Mouse (Mus musculus) liver, embryonic 13.5 days (tissue): Measurements from ENCODE around the gene Cradd. TPM values are rescaled to one million over a fixed set of nuclear protein-coding genes. Genes with fewer than 3 reads are reported as not detected.

ENCODE experiments used
- ATAC-seq: fragments of 200-750 bp; cut with Nextera tagmentation; 2 replicates; pipeline ENCODE4 v1.8.0; 2017; ENCODE audit warnings: low read depth, mild to moderate bottlenecking, moderate number of reproducible peaks, moderate library complexity
- DNase-seq: peaks from one replicate; pipeline ENCODE4 v3.0.0; 2022
- H3K27ac ChIP-seq: fragments of 300-500 bp; sonication (generic); 2 replicates; pipeline ENCODE4 v1.5.1; 2015; ENCODE audit warnings: moderate library complexity, mild to moderate bottlenecking, inconsistent platforms
- H3K27me3 ChIP-seq: fragments of 300-500 bp; sonication (generic); 2 replicates; pipeline ENCODE4 v1.6.1; 2015; ENCODE audit warnings: mild to moderate bottlenecking, inconsistent platforms
- H3K36me3 ChIP-seq: fragments of 300-500 bp; sonication (generic); 2 replicates; pipeline ENCODE4 v1.6.1; 2015; ENCODE audit warnings: mild to moderate bottlenecking, inconsistent platforms
- H3K4me1 ChIP-seq: fragments of 300-500 bp; sonication (generic); replicated peaks from 2 replicates; pipeline ENCODE4 v1.6.1; 2015; ENCODE audit warnings: inconsistent platforms
- H3K4me2 ChIP-seq: fragments of 300-500 bp; sonication (generic); 2 replicates; pipeline ENCODE4 v1.6.1; 2015; ENCODE audit warnings: inconsistent platforms, mild to moderate bottlenecking, moderate library complexity
- H3K4me3 ChIP-seq: fragments of 300-500 bp; sonication (generic); replicated peaks from 2 replicates; pipeline ENCODE4 v1.5.1; 2015; ENCODE audit warnings: mild to moderate bottlenecking, inconsistent platforms
- H3K9ac ChIP-seq: fragments of 300-500 bp; sonication (generic); 2 replicates; pipeline ENCODE4 v1.6.1; 2015; ENCODE audit warnings: mild to moderate bottlenecking, inconsistent platforms
- H3K9me3 ChIP-seq: fragments of 300-500 bp; sonication (generic); replicated peaks from 2 replicates; pipeline ENCODE4 v1.6.1; 2016; ENCODE audit warnings: inconsistent platforms
- WGBS: fragments of 180-500 bp; shearing (Covaris S2); methylation state at CpG from one replicate; pipeline ENCODE4 v1.1.7; 2015; ENCODE audit not compliant: insufficient replicate concordance; 5-methylcytosine and 5-hydroxymethylcytosine counted together
- polyA plus RNA-seq: library from polyadenylated mRNA; unstranded; fragments of >200 nt; fragmentation: Nextera tagmentation; extraction: Ambion mirVana; gene quantifications from 2 replicates; pipeline ENCODE4 v1.2.1, GENCODE M21; 2015

Gene Cradd
- polyA plus RNA-seq, 1 experiment from 2014 or later, result 3.3 TPM

- no peak overlapping the region for H3K27ac ChIP-seq
- no peaks in the 10 kb centered on the region for H3K36me3 ChIP-seq
- no peak overlapping the region for H3K9ac ChIP-seq
- no peaks in the 10 kb centered on the region for H3K27me3 ChIP-seq
- no peaks in the 10 kb centered on the region for H3K4me1 ChIP-seq
- no peak for ATAC-seq
- H3K4me2 ChIP-seq, result no peak overlapping the region
- no peak for DNase-seq
- no peak overlapping the region for H3K4me3 ChIP-seq
- H3K9me3 ChIP-seq, result no peaks in the 10 kb centered on the region
Observed at GRCm38 (mm10) chr10:95140191-95140590, 183.7 kb downstream of the Cradd start.

GRCm38 (mm10) chr10:95139645-95140044, 184.3 kb downstream of the Cradd start:
- Histone ChIP-seq H3K4me2 (no peak overlapping the region), H3K4me1 (no peaks in the 10 kb centered on the region), H3K4me3 (no peak overlapping the region), H3K9me3 (no peaks in the 10 kb centered on the region), H3K36me3 (no peaks in the 10 kb centered on the region), H3K27ac (no peak overlapping the region), H3K9ac (no peak overlapping the region), H3K27me3 (no peaks in the 10 kb centered on the region)
- ATAC-seq (no peak), DNase-seq (no peak)
- WGBS, result 64% methylated on average over 8 of the region's 8 CpGs

- no peak overlapping the region for H3K4me2 ChIP-seq
- no peaks in the 10 kb centered on the region for H3K36me3 ChIP-seq
- no peaks in the 10 kb centered on the region for H3K9me3 ChIP-seq
- H3K4me1 ChIP-seq, result no peaks in the 10 kb centered on the region
- H3K27me3 ChIP-seq, result no peaks in the 10 kb centered on the region
- no peak for DNase-seq
- no peak for ATAC-seq
- H3K27ac ChIP-seq, result no peak overlapping the region
- H3K4me3 ChIP-seq, result no peak overlapping the region
- no peak overlapping the region for H3K9ac ChIP-seq
- WGBS, result 63% methylated on average over 4 of the region's 4 CpGs
Observed at GRCm38 (mm10) chr10:95133057-95133456, 190.9 kb downstream of the Cradd start.

Other genes with a start within 250 kb of the Cradd start
- gene Socs2, start 93.0 kb upstream of the Cradd start, polyA plus RNA-seq, result 6.9 and 8.1 TPM in 2 replicates
- 255 and 265 TPM in 2 replicates for gene Mrpl42, start 177.8 kb upstream of the Cradd start, polyA plus RNA-seq
- gene Ube2n, start 191.0 kb upstream of the Cradd start, polyA plus RNA-seq, result 183 and 200 TPM in 2 replicates
- 81.7 and 96.5 TPM in 2 replicates for gene Nudt4, start 240.0 kb upstream of the Cradd start, polyA plus RNA-seq